Mouse (Mus musculus): ENCODE measurements around the gene Gm5458. TPM values are rescaled to one million over a fixed set of nuclear protein-coding genes. Genes with fewer than 3 reads are reported as not detected.
A peak's percentile ranks its signal among the peaks of the same experiment; 100 is the strongest.
"Not testable (repeated sequence)": the region's sequence is repeated elsewhere in the genome, so short reads cannot be mapped to it uniquely, and the experiment has no call there.

The Gm5458 gene
- polyA plus RNA-seq (2015; fragmentation: Nextera tagmentation; extraction: Ambion mirVana) = not detected in 2 replicates

GRCm38 (mm10) chr14:19602481-19602880 is at the start of gene Gm5458:
Gm5458 (minus strand) TSS chr14:19602581.
- not testable (repeated sequence) for H3K9me3 ChIP-seq; H3K36me3 ChIP-seq; H3K9ac ChIP-seq; H3K4me1 ChIP-seq; H3K4me2 ChIP-seq (replicated peaks); ATAC-seq (ENCODE audit: low FRiP score, low read depth); H3K27ac ChIP-seq; H3K27me3 ChIP-seq; H3K4me3 ChIP-seq
- 73% methylated on average over 2 of the region's 2 CpGs for WGBS

GRCm38 (mm10) chr14:19646232-19646631 is 43.9 kb upstream of the Gm5458 start:
- 88% methylated on average over 3 of the region's 3 CpGs for WGBS
- no peaks in the 10 kb centered on the region for H3K27me3 ChIP-seq
- no peak overlapping the region for H3K27ac ChIP-seq
- no peak overlapping the region for H3K4me3 ChIP-seq
- no peak overlapping the region for H3K9ac ChIP-seq
- H3K9me3 ChIP-seq = no peaks in the 10 kb centered on the region
- no peaks in the 10 kb centered on the region for H3K4me1 ChIP-seq
- no peak overlapping the region for H3K4me2 ChIP-seq (replicated peaks)
- no peak for ATAC-seq (ENCODE audit: low FRiP score, low read depth)
- no peaks in the 10 kb centered on the region for H3K36me3 ChIP-seq

GRCm38 (mm10) chr14:19584804-19585667 is 17.3 kb downstream of the Gm5458 start, which contains the start of gene Gm2237:
Gm2237 (minus strand) TSS chr14:19585135.
- H3K4me1 ChIP-seq; H3K27ac ChIP-seq; H3K27me3 ChIP-seq; H3K9me3 ChIP-seq; H3K36me3 ChIP-seq; ATAC-seq (ENCODE audit: low FRiP score, low read depth): not testable (repeated sequence)
- peak within 1 kb of the TSS; percentile 63 for H3K4me2 ChIP-seq (replicated peaks)
- peak within 1 kb of the TSS; percentile 63 for H3K9ac ChIP-seq
- WGBS = 0% methylated on average over 15 of the region's 62 CpGs
- peak within 1 kb of the TSS; percentile 49 for H3K4me3 ChIP-seq

GRCm38 (mm10) chr14:19549863-19550262 is 52.5 kb downstream of the Gm5458 start, which contains the start of gene Gm2244:
Gm2244 (minus strand) TSS chr14:19549963.
- not testable (repeated sequence) for H3K9me3 ChIP-seq; H3K27me3 ChIP-seq; H3K27ac ChIP-seq; ATAC-seq (ENCODE audit: low FRiP score, low read depth); H3K9ac ChIP-seq; H3K36me3 ChIP-seq; H3K4me1 ChIP-seq; H3K4me3 ChIP-seq; H3K4me2 ChIP-seq (replicated peaks)
- 96% methylated on average over 1 of the region's 3 CpGs for WGBS

Other genes with a start within 250 kb of the Gm5458 start
- 0.72 TPM in 1 of 2 replicates, not detected in the other for gene Gm21738, start 183.7 kb downstream of the Gm5458 start, polyA plus RNA-seq (2015; fragmentation: Nextera tagmentation; extraction: Ambion mirVana)
- not detected in 2 replicates for gene Gm2244, start 52.6 kb downstream of the Gm5458 start, polyA plus RNA-seq (2015; fragmentation: Nextera tagmentation; extraction: Ambion mirVana)
- 2.4 and 3.5 TPM in 2 replicates for gene Gm2237, start 17.4 kb downstream of the Gm5458 start, polyA plus RNA-seq (2015; fragmentation: Nextera tagmentation; extraction: Ambion mirVana)
- gene Nid2, start 148.7 kb upstream of the Gm5458 start, polyA plus RNA-seq (2015; fragmentation: Nextera tagmentation; extraction: Ambion mirVana) = 99.5 and 104 TPM in 2 replicates
- gene Rtraf, start 221.2 kb upstream of the Gm5458 start, polyA plus RNA-seq (2015; fragmentation: Nextera tagmentation; extraction: Ambion mirVana) = 239 and 245 TPM in 2 replicates

Data from limb, embryonic 13.5 days (tissue).